Mouse (Mus musculus) myocyte (in vitro differentiated cells): ENCODE data around the gene Rnase4.
A peak's percentile ranks its signal among the peaks of the same experiment; 100 is the strongest.

Source experiments
- CEBPB ChIP-seq: IDR thresholded peaks from 2 replicates; pipeline ENCODE4 v1.6.1; 2011; ENCODE audit warnings: mild to moderate bottlenecking, moderate library complexity; ENCODE audit not compliant: poor library complexity, insufficient read depth, severe bottlenecking
- E2F4 ChIP-seq: IDR thresholded peaks from one replicate; pipeline ENCODE4 v1.6.1; 2011; ENCODE audit warnings: mild to moderate bottlenecking, control low read depth, moderate library complexity; ENCODE audit not compliant: insufficient read depth
- MAX ChIP-seq: IDR thresholded peaks from one replicate; pipeline ENCODE4 v1.6.1; 2011; ENCODE audit warnings: low read depth, mild to moderate bottlenecking, control low read depth
- MYOD1 ChIP-seq, 3 experiments: IDR thresholded peaks; one replicate each; pipeline ENCODE4 v1.6.1; 2011; ENCODE audit warnings: control low read depth in 2 of 3, low read depth in 2 of 3, mild to moderate bottlenecking in 2 of 3, moderate library complexity in 1 of 3; ENCODE audit not compliant: insufficient read length in 2 of 3, control insufficient read depth in 1 of 3
- MYOG ChIP-seq, 3 experiments: IDR thresholded peaks; one replicate each; pipeline ENCODE4 v1.6.1; 2011; ENCODE audit warnings: control low read depth in 2 of 3, low read depth in 2 of 3, mild to moderate bottlenecking in 2 of 3; ENCODE audit not compliant: insufficient read length in 2 of 3, control insufficient read depth in 1 of 3, insufficient read depth in 1 of 3
- POLR2A ChIP-seq: IDR thresholded peaks from one replicate; pipeline ENCODE4 v1.6.1; 2011; ENCODE audit warnings: low read depth, mild to moderate bottlenecking, control low read depth, moderate library complexity; ENCODE audit not compliant: insufficient read length
- POLR2AphosphoS2 ChIP-seq: IDR thresholded peaks from one replicate; pipeline ENCODE4 v1.6.1; 2011; ENCODE audit warnings: low read depth, control low read depth; ENCODE audit not compliant: insufficient read length
- SRF ChIP-seq: IDR thresholded peaks from one replicate; pipeline ENCODE4 v1.6.1; 2011; ENCODE audit warnings: low read depth; ENCODE audit not compliant: control insufficient read depth, insufficient read length
- TCF12 ChIP-seq: IDR thresholded peaks from one replicate; pipeline ENCODE4 v1.6.1; 2011; ENCODE audit warnings: mild to moderate bottlenecking, control low read depth; ENCODE audit not compliant: poor library complexity, insufficient read depth, severe bottlenecking
- TCF3 ChIP-seq: IDR thresholded peaks from one replicate; pipeline ENCODE4 v1.6.1; 2011; ENCODE audit warnings: low read depth, control low read depth; ENCODE audit not compliant: insufficient read length
- USF1 ChIP-seq: IDR thresholded peaks from one replicate; pipeline ENCODE4 v1.6.1; 2011; ENCODE audit warnings: low read depth, mild to moderate bottlenecking, control low read depth, moderate library complexity

- no peak for TF ChIP-seq POLR2AphosphoS2
- no peak for TF ChIP-seq POLR2A
- no peak for TF ChIP-seq MAX
- TF ChIP-seq E2F4: no peak
- TF ChIP-seq USF1: no peak
- 0 out of 2 replicates have a peak, but pooled peaks have one; percentile 9 for TF ChIP-seq CEBPB
- TF ChIP-seq TCF12: no peak
- no peak for TF ChIP-seq MYOD1 (IDR thresholded peaks at IDR 0.05; ENCODE audit: control insufficient read depth in 1 of 3, insufficient read length in 2 of 3, low read depth in 2 of 3)
- TF ChIP-seq SRF: no peak
- no peak for TF ChIP-seq MYOG (IDR thresholded peaks at IDR 0.05; ENCODE audit: control insufficient read depth in 1 of 3, insufficient read depth in 1 of 3, insufficient read length in 2 of 3, low read depth in 2 of 3)
- TF ChIP-seq TCF3: no peak
Measured at GRCm38 (mm10) chr14:51088166-51088969, 2.5 kb upstream of the Rnase4 start.
